Mouse (Mus musculus) midbrain, embryonic 13.5 days (tissue): ENCODE measurements around the gene Tcp1. TPM values are rescaled to one million over a fixed set of nuclear protein-coding genes. Genes with fewer than 3 reads are reported as not detected.
"Not testable (repeated sequence)": the region's sequence is repeated elsewhere in the genome, so short reads cannot be mapped to it uniquely, and the experiment has no call there.

Source experiments
- ATAC-seq: fragments of 200-750 bp; cut with Nextera tagmentation; 2 replicates; pipeline ENCODE4 v1.8.0; 2017; ENCODE audit warnings: mild to moderate bottlenecking, moderate TSS enrichment, moderate library complexity
- H3K27ac ChIP-seq: fragments of 300-500 bp; sonication (generic); 2 replicates; pipeline ENCODE4 v1.5.1; 2015; ENCODE audit warnings: inconsistent platforms, mild to moderate bottlenecking, moderate library complexity
- H3K27me3 ChIP-seq: fragments of 300-500 bp; sonication (generic); 2 replicates; pipeline ENCODE4 v1.6.1; 2015; ENCODE audit warnings: mild to moderate bottlenecking, inconsistent platforms
- H3K36me3 ChIP-seq: fragments of 300-500 bp; sonication (generic); 2 replicates; pipeline ENCODE4 v1.6.1; 2015; ENCODE audit warnings: mild to moderate bottlenecking, inconsistent platforms
- H3K4me1 ChIP-seq: fragments of 300-500 bp; sonication (generic); replicated peaks from 2 replicates; pipeline ENCODE4 v1.6.1; 2015; ENCODE audit warnings: inconsistent platforms
- H3K4me2 ChIP-seq: fragments of 300-500 bp; sonication (generic); replicated peaks from 2 replicates; pipeline ENCODE4 v1.6.1; 2015; ENCODE audit warnings: moderate library complexity, mild to moderate bottlenecking, inconsistent platforms
- H3K4me3 ChIP-seq: fragments of 300-500 bp; sonication (generic); replicated peaks from 2 replicates; pipeline ENCODE4 v1.5.1; 2015; ENCODE audit warnings: mild to moderate bottlenecking, inconsistent platforms
- H3K9ac ChIP-seq: fragments of 300-500 bp; sonication (generic); replicated peaks from 2 replicates; pipeline ENCODE4 v1.6.1; 2015; ENCODE audit warnings: mild to moderate bottlenecking, inconsistent platforms
- H3K9me3 ChIP-seq: fragments of 300-500 bp; sonication (generic); 2 replicates; pipeline ENCODE4 v1.6.1; 2016; ENCODE audit warnings: mild to moderate bottlenecking, inconsistent platforms
- WGBS: fragments of 180-500 bp; shearing (Covaris S2); methylation state at CpG from one replicate; pipeline ENCODE4 v1.1.7; 2015; 5-methylcytosine and 5-hydroxymethylcytosine counted together
- polyA plus RNA-seq: library from polyadenylated mRNA; unstranded; fragments of >200 nt; fragmentation: Nextera tagmentation; extraction: Ambion mirVana; gene quantifications from 2 replicates; pipeline ENCODE4 v1.2.1, GENCODE M21; 2015

Gene Tcp1
- polyA plus RNA-seq, 1 experiment from 2014 or later, result 403 TPM

DNA sequence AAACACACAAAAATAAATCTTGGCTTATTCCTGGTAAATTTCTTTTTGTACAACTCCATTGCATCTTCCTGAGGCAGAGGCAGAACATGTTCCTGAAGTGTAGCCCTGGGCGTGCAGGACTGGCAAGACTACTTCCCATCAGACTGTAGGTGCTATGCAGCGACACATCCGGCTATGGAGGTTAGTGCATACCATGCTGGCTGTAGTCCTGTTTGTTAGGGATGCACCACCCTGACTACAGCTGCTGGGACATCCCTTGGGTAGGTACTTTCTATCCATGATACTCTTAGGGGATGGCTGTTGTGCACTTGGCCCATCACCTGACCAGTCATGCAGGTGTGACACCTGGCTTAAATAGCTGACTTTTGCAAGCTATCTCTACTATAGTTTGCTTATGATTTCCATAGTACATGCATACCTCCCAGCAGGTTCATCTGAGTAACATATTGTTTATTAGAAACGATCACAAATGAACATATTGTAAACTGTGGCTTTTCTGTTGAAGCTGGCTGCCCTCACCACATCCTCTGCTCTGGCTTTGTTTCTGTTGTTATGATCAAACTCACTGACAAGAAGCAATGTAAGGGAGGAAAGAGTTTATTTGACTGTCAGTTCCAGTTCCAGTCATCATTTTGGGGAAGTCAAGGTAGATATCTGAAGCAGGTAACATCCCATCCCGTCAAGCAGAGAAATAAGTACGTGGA lies 27.1 kb downstream of the Tcp1 start:
- Histone ChIP-seq H3K9ac (no peak overlapping the region), H3K4me1 (peaks cover 10% of the 10 kb centered on the region), H3K4me2 (no peak overlapping the region), H3K27ac (no peak overlapping the region), H3K9me3 (no peaks in the 10 kb centered on the region), H3K36me3 (peaks cover 46% of the 10 kb centered on the region), H3K27me3 (no peaks in the 10 kb centered on the region), H3K4me3 (no peak overlapping the region)
- ATAC-seq, result no peak
- WGBS, result 97% methylated on average over 6 of the region's 6 CpGs

DNA sequence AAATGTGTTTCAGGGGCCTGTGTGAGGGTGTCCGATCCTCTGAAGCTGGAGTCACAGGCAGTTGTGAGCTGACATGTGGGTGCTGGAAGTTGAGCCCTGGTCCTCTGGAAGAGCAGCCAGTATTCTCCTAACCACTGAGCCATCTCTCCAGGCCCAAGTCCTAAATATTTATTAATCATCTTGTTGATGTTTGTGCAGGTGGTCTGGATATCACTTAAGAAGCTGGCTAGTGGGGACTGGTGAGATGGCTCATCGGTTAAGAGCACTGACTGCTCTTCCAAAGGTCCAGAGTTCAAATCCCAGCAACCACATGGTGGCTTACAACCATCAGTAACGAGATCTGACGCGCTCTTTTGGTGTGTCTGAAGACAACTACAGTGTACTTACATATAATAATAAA lies 34.2 kb downstream of the Tcp1 start:
- Histone ChIP-seq H3K27me3 (no peaks in the 10 kb centered on the region), H3K4me2 (no peak overlapping the region), H3K4me1 (no peaks in the 10 kb centered on the region), H3K36me3 (peaks cover 72% of the 10 kb centered on the region), H3K27ac (no peak overlapping the region), H3K9ac (no peak overlapping the region), H3K4me3 (no peak overlapping the region), H3K9me3 (no peaks in the 10 kb centered on the region)
- 92% methylated on average over 5 of the region's 5 CpGs for WGBS
- no peak for ATAC-seq

- H3K36me3 ChIP-seq, result peaks cover 41% of the 10 kb centered on the region
- WGBS, result 96% methylated on average over 8 of the region's 8 CpGs
These were observed 41.2 kb downstream of the Tcp1 start for GRCm38 (mm10) chr17:12956664-12957063.

DNA sequence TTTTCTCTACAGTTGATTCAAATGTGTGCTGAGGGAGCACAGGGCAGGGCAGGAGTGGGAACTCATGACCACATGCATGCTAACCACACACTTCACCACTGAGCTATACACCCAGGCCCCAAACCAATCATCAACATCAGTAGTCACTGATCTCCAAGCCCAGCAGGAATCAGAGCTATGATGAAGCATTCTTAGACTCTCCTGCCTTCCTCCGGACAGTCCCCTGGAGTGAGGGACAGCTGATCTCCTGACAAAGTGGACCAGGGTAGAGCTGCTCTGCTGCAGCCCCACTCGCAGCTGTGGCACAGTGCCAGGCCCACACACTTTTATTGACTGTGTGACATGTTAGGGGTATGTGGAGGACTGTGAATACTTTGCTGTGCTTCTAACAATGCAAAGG lies 43.9 kb downstream of the Tcp1 start:
- Histone ChIP-seq H3K4me1 (peaks cover 32% of the 10 kb centered on the region), H3K4me2 (peak overlapping the region; percentile 60), H3K9ac (peak overlapping the region; percentile 51; the same call in 1 of the 2 replicates), H3K36me3 (peaks cover 27% of the 10 kb centered on the region), H3K4me3 (peak overlapping the region; percentile 38)
- not testable (repeated sequence) for ATAC-seq, H3K27me3 ChIP-seq, H3K27ac ChIP-seq, H3K9me3 ChIP-seq
- WGBS, result 18% methylated on average over 1 of the region's 2 CpGs

More at GRCm38 (mm10) chr17:12956664-12957063, 41.2 kb downstream of the Tcp1 start:
- no peaks in the 10 kb centered on the region for H3K27me3 ChIP-seq
- H3K27ac ChIP-seq, result no peak overlapping the region
- no peak overlapping the region for H3K4me3 ChIP-seq
- no peaks in the 10 kb centered on the region for H3K9me3 ChIP-seq
- H3K4me1 ChIP-seq, result peaks cover 29% of the 10 kb centered on the region
- H3K4me2 ChIP-seq, result no peak overlapping the region
- ATAC-seq, result no peak
- no peak overlapping the region for H3K9ac ChIP-seq

DNA sequence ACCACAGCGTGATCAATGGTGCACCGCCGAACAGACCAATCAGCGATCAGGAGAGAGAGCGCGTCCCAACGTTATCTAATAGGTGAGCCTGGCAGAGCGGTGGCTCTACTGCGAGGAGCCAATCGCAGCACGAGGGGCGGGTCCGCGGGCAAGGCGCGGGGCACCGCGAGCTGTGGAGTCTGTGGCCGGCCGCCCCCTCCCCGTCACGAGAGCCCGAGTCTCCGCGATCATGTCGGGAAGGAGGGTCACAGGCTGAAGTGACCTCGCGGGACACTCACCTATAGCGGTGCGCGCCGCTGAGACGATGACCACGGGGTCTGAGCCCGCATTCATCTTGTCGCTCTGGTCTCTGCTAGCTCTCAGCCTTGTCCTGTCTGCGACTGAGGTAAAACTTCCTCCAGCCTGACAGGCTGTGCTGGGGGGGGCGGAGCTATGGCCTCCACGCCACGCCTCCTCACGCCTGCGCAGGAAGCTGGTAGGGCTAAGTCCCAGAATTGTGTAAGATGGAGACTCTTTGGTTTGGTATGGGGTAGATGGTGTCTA lies 44.9 kb downstream of the Tcp1 start, which contains the start of gene Acat2:
Gene Acat2, minus strand, starts transcription at position 417 of the 543 bp plus-strand sequence.
- Histone ChIP-seq H3K4me2 (peak within 1 kb of the TSS; percentile 63), H3K36me3 (peaks cover 28% of the 10 kb centered on the region), H3K9ac (peak within 1 kb of the TSS; percentile 66), H3K4me1 (peaks cover 32% of the 10 kb centered on the region), H3K27me3 (no peaks in the 10 kb centered on the region), H3K27ac (peak within 1 kb of the TSS; percentile 91), H3K4me3 (peak within 1 kb of the TSS; percentile 57), H3K9me3 (no peaks in the 10 kb centered on the region)
- WGBS, result under 1% methylated on average over 42 of the region's 42 CpGs
- peak; percentile 99 for ATAC-seq

DNA sequence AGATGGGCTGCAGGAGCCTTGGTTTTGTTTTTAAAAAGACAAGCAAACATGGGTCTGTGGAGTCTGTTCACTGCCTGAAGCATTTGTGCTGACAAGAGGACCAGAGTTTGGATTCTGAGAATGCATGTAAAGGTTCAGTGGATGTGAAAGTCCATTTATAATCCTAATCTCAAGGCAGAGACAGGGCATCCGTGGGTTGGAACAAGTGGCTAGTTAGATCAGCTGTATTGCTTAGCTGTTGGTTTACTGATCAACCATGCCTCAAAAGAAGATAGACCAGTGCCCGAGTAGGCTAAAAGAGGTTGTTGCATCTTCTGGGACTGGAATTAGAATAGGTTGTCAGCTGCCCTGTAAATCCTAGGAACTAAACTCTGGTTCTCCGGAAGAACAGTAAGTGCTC lies 48.0 kb downstream of the Tcp1 start:
- Histone ChIP-seq H3K4me1 (peaks cover 18% of the 10 kb centered on the region), H3K36me3 (peaks cover 35% of the 10 kb centered on the region), H3K4me3 (no peak overlapping the region), H3K9ac (no peak overlapping the region), H3K27ac (no peak overlapping the region), H3K4me2 (no peak overlapping the region), H3K27me3 (no peaks in the 10 kb centered on the region), H3K9me3 (no peaks in the 10 kb centered on the region)
- 86% methylated on average over 3 of the region's 3 CpGs for WGBS
- ATAC-seq, result no peak

DNA sequence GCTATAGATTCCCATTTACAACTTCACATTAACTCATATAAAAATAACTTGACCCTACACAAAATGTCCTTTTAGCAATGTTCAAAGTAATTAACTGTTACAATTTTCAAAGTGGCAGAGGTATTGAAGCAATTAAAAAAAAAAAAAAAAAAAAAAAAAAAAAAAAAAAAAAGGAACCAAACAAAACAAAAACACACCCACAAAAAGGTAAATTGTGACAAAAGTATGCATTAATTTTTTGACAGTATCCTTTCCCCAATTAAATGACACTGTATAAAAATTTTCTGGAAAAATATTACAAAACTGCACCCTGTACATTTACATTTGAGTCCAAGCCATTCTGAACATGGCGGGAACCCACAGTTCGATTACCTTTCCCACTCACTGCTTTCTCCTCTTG lies 51.7 kb downstream of the Tcp1 start:
- 92% methylated on average over 2 of the region's 2 CpGs for WGBS
- ATAC-seq, result no peak
- Histone ChIP-seq H3K27me3 (no peaks in the 10 kb centered on the region), H3K9me3 (no peaks in the 10 kb centered on the region), H3K9ac (no peak overlapping the region), H3K36me3 (peaks cover 45% of the 10 kb centered on the region), H3K4me1 (no peaks in the 10 kb centered on the region), H3K4me2 (no peak overlapping the region), H3K27ac (no peak overlapping the region), H3K4me3 (no peak overlapping the region)

DNA sequence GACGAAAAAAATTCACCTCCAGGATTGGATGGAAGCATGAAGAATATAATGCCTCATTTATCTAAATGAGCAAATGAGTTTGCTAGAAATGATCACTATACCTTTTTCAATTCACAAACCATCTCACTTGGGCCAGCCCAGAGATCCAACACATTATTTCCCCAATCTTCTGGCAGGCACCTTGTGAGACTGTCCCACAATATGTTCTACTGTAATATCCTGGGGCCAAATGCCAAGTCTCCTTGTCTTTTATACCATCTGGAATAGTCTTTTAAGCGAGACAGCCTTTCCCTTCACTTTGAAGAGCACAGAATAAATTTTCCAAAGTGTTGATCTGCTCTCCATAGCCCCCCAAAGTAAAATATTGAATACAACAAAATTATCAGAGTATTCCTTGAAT lies 58.4 kb downstream of the Tcp1 start:
- Histone ChIP-seq H3K36me3 (peaks cover 53% of the 10 kb centered on the region), H3K9ac (no peak overlapping the region), H3K4me3 (no peak overlapping the region), H3K27me3 (no peaks in the 10 kb centered on the region), H3K4me1 (no peaks in the 10 kb centered on the region), H3K4me2 (no peak overlapping the region), H3K9me3 (no peaks in the 10 kb centered on the region), H3K27ac (no peak overlapping the region)
- WGBS, result 88% methylated on average over 2 of the region's 2 CpGs
- no peak for ATAC-seq

Other genes with a start within 250 kb of the Tcp1 start
- not detected in 2 replicates for gene Slc22a1, start 239.9 kb upstream of the Tcp1 start, polyA plus RNA-seq
- 11.0 and 11.2 TPM in 2 replicates for gene Igf2r, start 146.0 kb upstream of the Tcp1 start, polyA plus RNA-seq
- not detected in 2 replicates for gene Mas1, start 47.6 kb upstream of the Tcp1 start, polyA plus RNA-seq
- not detected in 2 replicates for gene Mrgprh, start 39.7 kb upstream of the Tcp1 start, polyA plus RNA-seq
- 1.5 and 2.0 TPM in 2 replicates for gene Pnldc1, start 5.5 kb upstream of the Tcp1 start, polyA plus RNA-seq
- 138 and 145 TPM in 2 replicates for gene Mrpl18, start 644 bp downstream of the Tcp1 start, polyA plus RNA-seq
- 0.92 and 1.1 TPM in 2 replicates for gene Acat3, start 24.9 kb downstream of the Tcp1 start, polyA plus RNA-seq
- 360 and 384 TPM in 2 replicates for gene Acat2, start 45.0 kb downstream of the Tcp1 start, polyA plus RNA-seq
- gene Wtap, start 78.5 kb downstream of the Tcp1 start, polyA plus RNA-seq, result 149 and 160 TPM in 2 replicates
- gene Sod2, start 91.1 kb downstream of the Tcp1 start, polyA plus RNA-seq, result 105 and 112 TPM in 2 replicates
- gene Gpr31b, start 136.6 kb downstream of the Tcp1 start, polyA plus RNA-seq, result not detected in 2 replicates
- 0.13 TPM in 1 of 2 replicates, not detected in the other for gene Tcp10b, start 145.4 kb downstream of the Tcp1 start, polyA plus RNA-seq
- 0.07 TPM in 1 of 2 replicates, not detected in the other for gene Unc93a, start 216.1 kb downstream of the Tcp1 start, polyA plus RNA-seq